Mouse (Mus musculus) midbrain, embryonic 12.5 days (tissue): Measurements from ENCODE around the gene Ankrd13d. TPM values are rescaled to one million over a fixed set of nuclear protein-coding genes. Genes with fewer than 3 reads are reported as not detected.

Experiments used
- ATAC-seq: fragments of 200-750 bp; cut with Nextera tagmentation; 2 replicates; pipeline ENCODE4 v1.8.0; 2017; ENCODE audit warnings: low read depth, moderate TSS enrichment, moderate library complexity; ENCODE audit not compliant: low FRiP score
- H3K27ac ChIP-seq: fragments of 300-500 bp; sonication (generic); replicated peaks from 2 replicates; pipeline ENCODE4 v1.5.1; 2016; ENCODE audit warnings: mild to moderate bottlenecking
- H3K27me3 ChIP-seq: fragments of 300-500 bp; sonication (generic); 2 replicates; pipeline ENCODE4 v1.6.1; 2016; ENCODE audit warnings: mild to moderate bottlenecking
- H3K36me3 ChIP-seq: fragments of 300-500 bp; sonication (generic); 2 replicates; pipeline ENCODE4 v1.6.1; 2016
- H3K4me1 ChIP-seq: fragments of 300-500 bp; sonication (generic); 2 replicates; pipeline ENCODE4 v1.6.1; 2016
- H3K4me2 ChIP-seq: fragments of 300-500 bp; sonication (generic); replicated peaks from 2 replicates; pipeline ENCODE4 v1.6.1; 2016; ENCODE audit warnings: mild to moderate bottlenecking, moderate library complexity
- H3K4me3 ChIP-seq: fragments of 300-500 bp; sonication (generic); 2 replicates; pipeline ENCODE4 v1.5.1; 2016; ENCODE audit warnings: mild to moderate bottlenecking
- H3K9ac ChIP-seq: fragments of 300-500 bp; sonication (generic); replicated peaks from 2 replicates; pipeline ENCODE4 v1.6.1; 2016; ENCODE audit warnings: mild to moderate bottlenecking, moderate library complexity
- H3K9me3 ChIP-seq: fragments of 300-500 bp; sonication (generic); 2 replicates; pipeline ENCODE4 v1.6.1; 2016; ENCODE audit warnings: mild to moderate bottlenecking
- WGBS: fragments of 180-500 bp; shearing (Covaris S2); methylation state at CpG from one replicate; pipeline ENCODE4 v1.1.7; 2016; 5-methylcytosine and 5-hydroxymethylcytosine counted together
- polyA plus RNA-seq: library from polyadenylated mRNA; unstranded; fragments of >200 nt; fragmentation: Nextera tagmentation; extraction: Ambion mirVana; gene quantifications from 2 replicates; pipeline ENCODE4 v1.2.1, GENCODE M21; 2016

Ankrd13d gene
- 17.6 and 18.9 TPM in 2 replicates for polyA plus RNA-seq

GRCm38 (mm10) chr19:4282898-4283553 is at the start of gene Ankrd13d:
Ankrd13d (minus strand) TSS chr19:4283137.
- Histone ChIP-seq H3K27me3 (peaks cover 18% of the 10 kb centered on the region; the same call in 1 of the 2 replicates), H3K9me3 (no peaks in the 10 kb centered on the region), H3K4me3 (peak within 1 kb of the TSS; percentile 70), H3K36me3 (peaks cover 43% of the 10 kb centered on the region), H3K9ac (peak within 1 kb of the TSS; percentile 71), H3K27ac (peak within 1 kb of the TSS; percentile 42; the same call in 1 of the 2 replicates), H3K4me2 (peak within 1 kb of the TSS; percentile 78), H3K4me1 (peaks cover 15% of the 10 kb centered on the region)
- ATAC-seq = peak; percentile 96
- under 1% methylated on average over 47 of the region's 50 CpGs for WGBS

- no peak for ATAC-seq
These were observed 49.7 kb upstream of the Ankrd13d start for GRCm38 (mm10) chr19:4332653-4333052.

GRCm38 (mm10) chr19:4331273-4331672 is 48.3 kb upstream of the Ankrd13d start:
- Histone ChIP-seq H3K4me2 (no peak overlapping the region), H3K9me3 (no peaks in the 10 kb centered on the region), H3K36me3 (peaks cover 49% of the 10 kb centered on the region), H3K9ac (no peak overlapping the region), H3K27me3 (no peaks in the 10 kb centered on the region), H3K27ac (no peak overlapping the region), H3K4me1 (peaks cover 30% of the 10 kb centered on the region), H3K4me3 (no peak overlapping the region)
- 93% methylated on average over 3 of the region's 3 CpGs for WGBS
- ATAC-seq = no peak

More at GRCm38 (mm10) chr19:4332653-4333052, 49.7 kb upstream of the Ankrd13d start:
- H3K4me3 ChIP-seq = peak overlapping the region; percentile 63
- H3K27ac ChIP-seq = peak overlapping the region; percentile 92
- H3K4me2 ChIP-seq = peak overlapping the region; percentile 87
- H3K27me3 ChIP-seq = no peaks in the 10 kb centered on the region
- no peaks in the 10 kb centered on the region for H3K9me3 ChIP-seq
- peaks cover 30% of the 10 kb centered on the region for H3K4me1 ChIP-seq
- H3K36me3 ChIP-seq = peaks cover 35% of the 10 kb centered on the region
- peak overlapping the region; percentile 82 for H3K9ac ChIP-seq
- 1% methylated on average over 4 of the region's 4 CpGs for WGBS

GRCm38 (mm10) chr19:4330603-4331002 is 47.7 kb upstream of the Ankrd13d start:
- no peak overlapping the region for H3K27ac ChIP-seq
- H3K4me2 ChIP-seq = no peak overlapping the region
- peaks cover 30% of the 10 kb centered on the region for H3K4me1 ChIP-seq
- no peak for ATAC-seq
- no peaks in the 10 kb centered on the region for H3K27me3 ChIP-seq
- H3K9me3 ChIP-seq = no peaks in the 10 kb centered on the region
- 92% methylated on average over 2 of the region's 2 CpGs for whole genome bisulfite sequencing
- no peak overlapping the region for H3K4me3 ChIP-seq
- H3K36me3 ChIP-seq = peaks cover 55% of the 10 kb centered on the region
- H3K9ac ChIP-seq = no peak overlapping the region

- Histone ChIP-seq H3K4me1 (peaks cover 19% of the 10 kb centered on the region), H3K9ac (no peak overlapping the region), H3K4me3 (no peak overlapping the region), H3K27me3 (no peaks in the 10 kb centered on the region), H3K36me3 (peaks cover 70% of the 10 kb centered on the region), H3K9me3 (no peaks in the 10 kb centered on the region), H3K27ac (no peak overlapping the region), H3K4me2 (no peak overlapping the region)
- ATAC-seq = no peak
- 95% methylated on average over 8 of the region's 8 CpGs for WGBS
These were observed 45.9 kb upstream of the Ankrd13d start for GRCm38 (mm10) chr19:4328737-4329304.

GRCm38 (mm10) chr19:4326881-4327280 is 43.9 kb upstream of the Ankrd13d start:
- WGBS = 92% methylated on average over 1 of the region's 1 CpGs
- Histone ChIP-seq H3K4me2 (no peak overlapping the region), H3K36me3 (peaks cover 89% of the 10 kb centered on the region), H3K27me3 (no peaks in the 10 kb centered on the region), H3K9me3 (no peaks in the 10 kb centered on the region), H3K4me1 (peaks cover 8% of the 10 kb centered on the region), H3K27ac (no peak overlapping the region), H3K4me3 (no peak overlapping the region), H3K9ac (no peak overlapping the region)
- ATAC-seq = no peak

- 0 out of 2 replicates have a peak, but pooled peaks cover 1% of the 10 kb centered on the region for H3K4me1 ChIP-seq
- H3K27me3 ChIP-seq = no peaks in the 10 kb centered on the region
- WGBS = 92% methylated on average over 3 of the region's 3 CpGs
- no peak for ATAC-seq
- peaks cover 93% of the 10 kb centered on the region for H3K36me3 ChIP-seq
- H3K4me3 ChIP-seq = no peak overlapping the region
- H3K4me2 ChIP-seq = no peak overlapping the region
- no peak overlapping the region for H3K27ac ChIP-seq
- no peak overlapping the region for H3K9ac ChIP-seq
- no peaks in the 10 kb centered on the region for H3K9me3 ChIP-seq
These were observed 43.2 kb upstream of the Ankrd13d start for GRCm38 (mm10) chr19:4326106-4326505.

GRCm38 (mm10) chr19:4322134-4322533 is 39.2 kb upstream of the Ankrd13d start:
- no peaks in the 10 kb centered on the region for H3K4me1 ChIP-seq
- no peaks in the 10 kb centered on the region for H3K9me3 ChIP-seq
- no peak overlapping the region for H3K4me3 ChIP-seq
- 93% methylated on average over 3 of the region's 3 CpGs for WGBS
- no peak overlapping the region for H3K4me2 ChIP-seq
- no peak for ATAC-seq
- H3K27ac ChIP-seq = no peak overlapping the region
- H3K36me3 ChIP-seq = peaks cover 98% of the 10 kb centered on the region
- no peak overlapping the region for H3K9ac ChIP-seq
- H3K27me3 ChIP-seq = no peaks in the 10 kb centered on the region

- no peak for ATAC-seq
- WGBS = 100% methylated on average over 1 of the region's 1 CpGs
- H3K27ac ChIP-seq = no peak overlapping the region
- H3K9me3 ChIP-seq = no peaks in the 10 kb centered on the region
- H3K27me3 ChIP-seq = no peaks in the 10 kb centered on the region
- H3K36me3 ChIP-seq = peaks cover 95% of the 10 kb centered on the region
- H3K4me2 ChIP-seq = no peak overlapping the region
- H3K9ac ChIP-seq = no peak overlapping the region
- H3K4me3 ChIP-seq = no peak overlapping the region
- H3K4me1 ChIP-seq = no peaks in the 10 kb centered on the region
These were observed 38.7 kb upstream of the Ankrd13d start for GRCm38 (mm10) chr19:4321622-4322021.

GRCm38 (mm10) chr19:4319272-4319671 is 36.3 kb upstream of the Ankrd13d start:
- peaks cover 81% of the 10 kb centered on the region for H3K36me3 ChIP-seq
- ATAC-seq = no peak

GRCm38 (mm10) chr19:4317181-4317580 is 34.2 kb upstream of the Ankrd13d start:
- Histone ChIP-seq H3K9ac (no peak overlapping the region), H3K4me3 (no peak overlapping the region), H3K4me2 (no peak overlapping the region), H3K9me3 (no peaks in the 10 kb centered on the region), H3K27me3 (no peaks in the 10 kb centered on the region), H3K36me3 (peaks cover 66% of the 10 kb centered on the region), H3K27ac (no peak overlapping the region), H3K4me1 (no peaks in the 10 kb centered on the region)
- 92% methylated on average over 3 of the region's 3 CpGs for WGBS
- ATAC-seq = no peak

More at GRCm38 (mm10) chr19:4319272-4319671, 36.3 kb upstream of the Ankrd13d start:
- Histone ChIP-seq H3K4me3 (no peak overlapping the region), H3K4me1 (no peaks in the 10 kb centered on the region), H3K27me3 (no peaks in the 10 kb centered on the region), H3K9ac (no peak overlapping the region), H3K27ac (no peak overlapping the region), H3K9me3 (no peaks in the 10 kb centered on the region), H3K4me2 (no peak overlapping the region)
- WGBS = 94% methylated on average over 4 of the region's 4 CpGs

- no peak overlapping the region for H3K4me2 ChIP-seq
- WGBS = 83% methylated on average over 6 of the region's 6 CpGs
- H3K27ac ChIP-seq = no peak overlapping the region
- H3K4me1 ChIP-seq = no peaks in the 10 kb centered on the region
- H3K36me3 ChIP-seq = peaks cover 51% of the 10 kb centered on the region
- no peak overlapping the region for H3K9ac ChIP-seq
- no peak for ATAC-seq
- no peaks in the 10 kb centered on the region for H3K9me3 ChIP-seq
- no peaks in the 10 kb centered on the region for H3K27me3 ChIP-seq
- H3K4me3 ChIP-seq = no peak overlapping the region
These were observed 32.4 kb upstream of the Ankrd13d start for GRCm38 (mm10) chr19:4315223-4315944.
